Mouse (Mus musculus) heart, postnatal 0 days (tissue): ENCODE results near the gene Kdm4b. TPM values are rescaled to one million over a fixed set of nuclear protein-coding genes. Genes with fewer than 3 reads are reported as not detected.
A peak's percentile ranks its signal among the peaks of the same experiment; 100 is the strongest.

Source experiments
- ATAC-seq: fragments of 200-750 bp; cut with Nextera tagmentation; 2 replicates; pipeline ENCODE4 v1.8.0; 2017; ENCODE audit warnings: low read depth, moderate number of reproducible peaks, moderate library complexity; ENCODE audit not compliant: insufficient read depth
- DNase-seq: peaks from one replicate; pipeline ENCODE4 v3.0.0-alpha.2; 2016; ENCODE audit warnings: low spot score
- H3K27ac ChIP-seq: fragments of 300-500 bp; sonication (generic); 2 replicates; pipeline ENCODE4 v1.5.1; 2014; ENCODE audit warnings: low read depth, mild to moderate bottlenecking
- H3K27me3 ChIP-seq: fragments of 300-500 bp; sonication (generic); 2 replicates; pipeline ENCODE4 v1.6.1; 2014; ENCODE audit warnings: low read length, mixed read lengths; ENCODE audit not compliant: control insufficient read depth, insufficient read depth
- H3K36me3 ChIP-seq: fragments of 300-500 bp; sonication (generic); replicated peaks from 2 replicates; pipeline ENCODE4 v1.6.1; 2014; ENCODE audit warnings: low read length, mixed read lengths; ENCODE audit not compliant: control insufficient read depth, insufficient read depth
- H3K4me1 ChIP-seq: fragments of 300-500 bp; sonication (generic); 2 replicates; pipeline ENCODE4 v1.6.1; 2014; ENCODE audit warnings: antibody characterized with exemption; ENCODE audit not compliant: control insufficient read depth, insufficient read depth
- H3K4me2 ChIP-seq: fragments of 300-500 bp; sonication (generic); 2 replicates; pipeline ENCODE4 v1.6.1; 2014; ENCODE audit warnings: low read depth, mild to moderate bottlenecking, low read length, moderate library complexity
- H3K4me3 ChIP-seq: fragments of 300-500 bp; sonication (generic); 2 replicates; pipeline ENCODE4 v1.5.1; 2014; ENCODE audit warnings: low read depth, low read length
- H3K9ac ChIP-seq: fragments of 300-500 bp; sonication (generic); replicated peaks from 2 replicates; pipeline ENCODE4 v1.6.1; 2014; ENCODE audit warnings: low read depth, low read length, mixed read lengths
- H3K9me3 ChIP-seq: fragments of 300-500 bp; sonication (generic); replicated peaks from 2 replicates; pipeline ENCODE4 v1.6.1; 2016; ENCODE audit warnings: low read length; ENCODE audit not compliant: control insufficient read depth
- CTCF ChIP-seq: IDR thresholded peaks from 2 replicates; pipeline ENCODE4 v1.5.1; 2016; ENCODE audit warnings: antibody characterized with exemption, control low read depth, low read depth
- EP300 ChIP-seq: IDR thresholded peaks from 2 replicates; pipeline ENCODE4 v1.6.1; 2016; ENCODE audit warnings: antibody characterized with exemption, low read depth
- WGBS: fragments of 180-500 bp; shearing (Covaris S2); extraction: QIAGEN DNeasy Blood & Tissue Kit; methylation state at CpG from one replicate; pipeline ENCODE4 v1.1.7; 2014; 5-methylcytosine and 5-hydroxymethylcytosine counted together
- polyA plus RNA-seq: library from polyadenylated mRNA; unstranded; fragments of >200 nt; fragmentation: Nextera tagmentation; extraction: Ambion mirVana; gene quantifications from 2 replicates; pipeline ENCODE4 v1.2.1, GENCODE M21; 2015
- total RNA-seq: library from RNA; depleted of rRNA; stranded (reverse); fragments of >200 nt; gene quantifications from 2 replicates; pipeline ENCODE4 v1.2.3, GENCODE M21; 2014; ENCODE audit warnings: low replicate concordance

Kdm4b gene
- total and polyA plus RNA-seq, 2 experiments from 2014 or later: 17.7 to 61.8 TPM

GRCm38 (mm10) chr17:56405856-56406840, 80.3 kb downstream of the Kdm4b start:
- H3K4me1 ChIP-seq: peaks cover 19% of the 10 kb centered on the region
- H3K9ac ChIP-seq: no peak overlapping the region
- ATAC-seq (no peak), DNase-seq (no peak)
- H3K4me2 ChIP-seq: no peak overlapping the region
- TF ChIP-seq EP300 (no peak), CTCF (no peak)
- H3K36me3 ChIP-seq: peaks cover 16% of the 10 kb centered on the region
- 79% methylated on average over 14 of the region's 14 CpGs for WGBS
- no peak overlapping the region for H3K4me3 ChIP-seq
- H3K27ac ChIP-seq: no peak overlapping the region
- no peaks in the 10 kb centered on the region for H3K27me3 ChIP-seq
- H3K9me3 ChIP-seq: no peaks in the 10 kb centered on the region

DNA sequence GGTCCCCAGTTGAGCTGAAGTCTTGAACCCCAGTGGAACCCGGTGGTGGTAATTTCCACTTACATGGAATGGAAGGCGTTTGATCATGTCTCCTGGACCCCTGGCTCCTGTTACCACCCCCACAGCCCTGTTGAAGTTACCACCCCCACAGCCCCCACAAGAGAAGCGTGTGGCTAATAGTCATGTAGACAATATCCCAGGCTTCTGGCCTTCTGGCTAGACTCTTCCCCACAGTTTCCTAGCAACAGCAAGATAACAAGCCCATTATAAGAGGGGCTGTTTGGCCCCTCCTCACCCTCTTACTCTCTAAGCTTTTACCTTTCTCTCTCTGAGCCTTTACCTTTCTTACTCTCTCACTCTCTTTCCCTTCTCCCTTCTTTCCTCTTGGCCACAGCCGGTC, 81.0 kb downstream of the Kdm4b start:
- WGBS: 44% methylated on average over 4 of the region's 4 CpGs
- H3K4me1 ChIP-seq: peaks cover 19% of the 10 kb centered on the region
- TF ChIP-seq EP300 (no peak), CTCF (no peak)
- H3K9ac ChIP-seq: no peak overlapping the region
- no peaks in the 10 kb centered on the region for H3K27me3 ChIP-seq
- no peak overlapping the region for H3K4me3 ChIP-seq
- H3K9me3 ChIP-seq: no peaks in the 10 kb centered on the region
- no peak overlapping the region for H3K4me2 ChIP-seq
- no peak overlapping the region for H3K27ac ChIP-seq
- H3K36me3 ChIP-seq: peaks cover 16% of the 10 kb centered on the region
- ATAC-seq: no peak
- no peak for DNase-seq

DNA sequence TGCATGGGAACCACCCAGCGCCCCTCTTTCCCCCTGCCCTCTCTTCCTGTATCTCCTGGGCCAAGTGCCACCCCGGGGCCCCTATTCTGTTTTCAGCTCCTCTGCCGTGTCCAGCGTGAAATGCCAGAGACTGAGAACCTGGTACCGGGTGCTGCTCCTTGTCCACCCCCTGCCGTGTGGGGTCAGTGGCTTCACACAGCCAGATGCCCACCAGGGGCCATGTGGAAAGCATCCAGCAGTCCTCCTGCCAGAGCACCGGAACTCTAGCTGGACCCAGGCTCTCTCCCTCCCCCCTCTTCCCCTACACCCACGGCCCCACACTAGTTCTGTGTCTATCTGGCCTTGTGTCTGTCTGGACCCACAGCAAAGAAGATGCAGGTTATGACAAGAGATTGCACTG, 81.5 kb downstream of the Kdm4b start:
- 15% methylated on average over 8 of the region's 8 CpGs for WGBS
- Histone ChIP-seq H3K4me3 (no peak overlapping the region), H3K9ac (no peak overlapping the region), H3K36me3 (peaks cover 18% of the 10 kb centered on the region), H3K27ac (no peak overlapping the region), H3K4me1 (peaks cover 19% of the 10 kb centered on the region), H3K27me3 (no peaks in the 10 kb centered on the region), H3K4me2 (no peak overlapping the region), H3K9me3 (no peaks in the 10 kb centered on the region)
- DNase-seq (no peak), ATAC-seq (peak; percentile 28; the same call in 1 of the 2 replicates)
- TF ChIP-seq EP300 (no peak), CTCF (no peak)

- no peak overlapping the region for H3K27ac ChIP-seq
- H3K4me3 ChIP-seq: no peak overlapping the region
- peaks cover 31% of the 10 kb centered on the region for H3K36me3 ChIP-seq
- DNase-seq (no peak), ATAC-seq (no peak)
- no peaks in the 10 kb centered on the region for H3K9me3 ChIP-seq
- WGBS: 31% methylated on average over 13 of the region's 13 CpGs
- H3K27me3 ChIP-seq: no peaks in the 10 kb centered on the region
- no peak overlapping the region for H3K4me2 ChIP-seq
- no peak for TF ChIP-seq EP300
- no peak for TF ChIP-seq CTCF
- peaks cover 19% of the 10 kb centered on the region for H3K4me1 ChIP-seq
- H3K9ac ChIP-seq: no peak overlapping the region
Measured at GRCm38 (mm10) chr17:56408965-56409625, 83.2 kb downstream of the Kdm4b start.

- H3K4me2 ChIP-seq: no peak overlapping the region
Measured at GRCm38 (mm10) chr17:56409759-56410158, 83.9 kb downstream of the Kdm4b start.

More at GRCm38 (mm10) chr17:56409759-56410158, 83.9 kb downstream of the Kdm4b start:
- peaks cover 19% of the 10 kb centered on the region for H3K4me1 ChIP-seq
- no peak overlapping the region for H3K27ac ChIP-seq
- no peaks in the 10 kb centered on the region for H3K9me3 ChIP-seq
- ATAC-seq (no peak), DNase-seq (no peak)
- no peak overlapping the region for H3K4me3 ChIP-seq
- peaks cover 37% of the 10 kb centered on the region for H3K36me3 ChIP-seq
- 36% methylated on average over 8 of the region's 8 CpGs for WGBS
- no peak overlapping the region for H3K9ac ChIP-seq
- TF ChIP-seq CTCF (no peak), EP300 (no peak)
- H3K27me3 ChIP-seq: no peaks in the 10 kb centered on the region
